Mouse (Mus musculus) liver, embryonic 12.5 days (tissue): ENCODE data around the gene Cib1. TPM values are rescaled to one million over a fixed set of nuclear protein-coding genes. Genes with fewer than 3 reads are reported as not detected.
A peak's percentile ranks its signal among the peaks of the same experiment; 100 is the strongest.

Experiments used
- ATAC-seq: fragments of 200-750 bp; cut with Nextera tagmentation; 2 replicates; pipeline ENCODE4 v1.8.0; 2017; ENCODE audit warnings: moderate number of reproducible peaks, mild to moderate bottlenecking, moderate library complexity
- H3K27ac ChIP-seq: fragments of 300-500 bp; sonication (generic); 2 replicates; pipeline ENCODE4 v1.5.1; 2016; ENCODE audit warnings: mild to moderate bottlenecking
- H3K27me3 ChIP-seq: fragments of 300-500 bp; sonication (generic); replicated peaks from 2 replicates; pipeline ENCODE4 v1.6.1; 2016; ENCODE audit warnings: mild to moderate bottlenecking, moderate library complexity
- H3K36me3 ChIP-seq: fragments of 300-500 bp; sonication (generic); 2 replicates; pipeline ENCODE4 v1.6.1; 2016; ENCODE audit warnings: mild to moderate bottlenecking, moderate library complexity
- H3K4me1 ChIP-seq: fragments of 300-500 bp; sonication (generic); 2 replicates; pipeline ENCODE4 v1.6.1; 2016
- H3K4me2 ChIP-seq: fragments of 300-500 bp; sonication (generic); 2 replicates; pipeline ENCODE4 v1.6.1; 2016; ENCODE audit warnings: mild to moderate bottlenecking, moderate library complexity
- H3K4me3 ChIP-seq: fragments of 300-500 bp; sonication (generic); 2 replicates; pipeline ENCODE4 v1.5.1; 2016; ENCODE audit warnings: mild to moderate bottlenecking, moderate library complexity
- H3K9ac ChIP-seq: fragments of 300-500 bp; sonication (generic); 2 replicates; pipeline ENCODE4 v1.6.1; 2016; ENCODE audit warnings: mild to moderate bottlenecking, moderate library complexity
- H3K9me3 ChIP-seq: fragments of 300-500 bp; sonication (generic); replicated peaks from 2 replicates; pipeline ENCODE4 v1.6.1; 2016; ENCODE audit warnings: mild to moderate bottlenecking, moderate library complexity
- WGBS: fragments of 180-500 bp; shearing (Covaris S2); methylation state at CpG from one replicate; pipeline ENCODE4 v1.1.7; 2016; ENCODE audit not compliant: insufficient replicate concordance; 5-methylcytosine and 5-hydroxymethylcytosine counted together
- polyA plus RNA-seq: library from polyadenylated mRNA; unstranded; fragments of >200 nt; fragmentation: Nextera tagmentation; extraction: Ambion mirVana; gene quantifications from 2 replicates; pipeline ENCODE4 v1.2.1, GENCODE M21; 2016

The Cib1 gene
- polyA plus RNA-seq, 1 experiment from 2014 or later, result 97.5 TPM

DNA sequence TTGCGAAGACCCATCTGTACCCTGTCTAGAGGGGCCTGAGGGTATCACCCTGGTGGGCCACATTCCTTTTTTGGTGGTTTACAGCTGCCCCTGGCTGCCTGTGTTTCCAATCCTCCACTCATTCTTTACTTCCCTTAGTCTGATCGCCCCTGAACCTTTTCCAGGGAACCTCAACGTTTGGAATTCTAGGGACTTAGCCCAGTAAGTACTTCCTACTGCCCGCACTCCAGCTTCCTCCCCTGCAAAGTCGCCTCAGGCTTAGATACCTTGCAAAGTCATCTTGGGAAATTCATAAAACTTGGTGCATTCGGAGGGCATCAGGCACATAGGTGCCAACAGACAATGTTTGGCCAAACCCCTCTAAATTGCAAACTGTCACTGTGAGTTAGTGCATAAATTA, 33.3 kb downstream of the Cib1 start:
- 25% methylated on average over 6 of the region's 6 CpGs for WGBS
- H3K4me1 ChIP-seq, result peaks cover 90% of the 10 kb centered on the region
- H3K4me2 ChIP-seq, result peak overlapping the region; percentile 87

DNA sequence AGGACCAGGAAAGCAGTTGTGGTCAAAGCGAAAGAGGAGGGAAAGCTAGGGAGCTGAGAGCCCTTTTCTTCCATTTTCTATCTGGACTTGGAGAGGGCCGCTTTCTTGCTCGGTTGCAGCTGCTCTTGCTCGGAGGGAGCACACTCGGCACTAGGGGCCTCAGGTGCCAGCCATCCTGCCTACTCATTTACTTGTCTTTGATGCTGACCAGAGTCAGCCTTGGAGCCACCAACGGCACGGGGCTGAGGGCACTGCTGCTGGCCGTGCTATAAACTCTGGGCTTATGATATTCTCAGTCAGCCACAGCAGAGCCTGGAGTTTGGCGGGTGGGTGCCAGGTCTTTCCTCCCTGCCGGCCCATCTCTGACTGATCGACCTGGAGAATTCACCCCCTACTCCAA, 33.8 kb downstream of the Cib1 start:
- Histone ChIP-seq H3K27me3 (no peaks in the 10 kb centered on the region), H3K4me3 (peak overlapping the region; percentile 92), H3K9ac (peak overlapping the region; percentile 97), H3K9me3 (no peaks in the 10 kb centered on the region), H3K4me2 (peak overlapping the region; percentile 87), H3K36me3 (peaks cover 41% of the 10 kb centered on the region), H3K27ac (peak overlapping the region; percentile 93), H3K4me1 (peaks cover 90% of the 10 kb centered on the region)
- ATAC-seq, result peak; percentile 36; the same call in 1 of the 2 replicates
- WGBS, result 2% methylated on average over 11 of the region's 11 CpGs

More for the DNA sequence above, 33.3 kb downstream of the Cib1 start:
- H3K27me3 ChIP-seq, result no peaks in the 10 kb centered on the region
- H3K4me3 ChIP-seq, result peak overlapping the region; percentile 92
- H3K36me3 ChIP-seq, result peaks cover 45% of the 10 kb centered on the region
- peak overlapping the region; percentile 97 for H3K9ac ChIP-seq
- ATAC-seq, result no peak
- H3K9me3 ChIP-seq, result no peaks in the 10 kb centered on the region
- H3K27ac ChIP-seq, result peak overlapping the region; percentile 93

DNA sequence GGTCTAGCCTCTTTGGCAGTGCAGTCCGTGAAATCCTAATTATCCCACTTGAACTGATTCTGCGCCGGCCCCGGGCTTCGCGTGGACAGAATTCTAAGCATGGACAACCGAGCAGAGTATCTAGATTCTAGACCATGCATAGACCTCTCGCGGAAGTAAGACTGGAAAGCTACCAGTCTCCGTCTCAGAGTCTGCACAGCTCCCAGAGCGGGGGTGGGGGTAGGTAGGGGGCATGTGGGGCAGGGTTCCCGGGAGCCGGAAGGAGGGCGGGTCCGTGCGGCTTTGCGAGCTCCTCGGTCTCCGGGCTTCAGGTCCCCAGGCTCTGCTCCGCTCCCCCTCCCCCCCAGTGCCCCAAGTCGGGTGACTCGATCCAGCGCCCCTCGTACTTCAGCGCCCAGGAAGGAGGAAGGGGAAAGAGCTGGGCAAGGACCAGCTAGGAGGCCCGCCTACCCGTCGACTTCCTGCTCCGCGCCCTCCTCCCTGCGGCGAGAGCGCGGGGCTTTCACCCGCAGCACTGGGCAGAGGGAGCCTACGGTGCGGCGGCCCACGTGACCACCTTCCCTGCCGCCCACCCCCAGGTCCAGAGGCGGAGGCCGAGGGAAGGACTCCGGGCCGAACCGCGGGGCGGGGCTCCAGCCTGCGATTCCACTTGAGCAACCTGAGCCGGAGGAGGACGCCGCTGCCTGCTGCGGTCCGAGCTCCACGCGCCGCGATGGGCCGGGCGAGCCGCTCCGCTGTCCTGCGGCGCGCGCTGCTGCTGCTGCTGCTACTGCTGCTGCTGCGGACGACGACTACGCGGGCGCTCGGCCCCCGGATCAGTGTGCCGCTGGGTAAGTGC, 34.5 kb downstream of the Cib1 start:
- Histone ChIP-seq H3K9ac (peak overlapping the region; percentile 97), H3K4me1 (peaks cover 90% of the 10 kb centered on the region), H3K9me3 (no peaks in the 10 kb centered on the region), H3K4me2 (peak overlapping the region; percentile 87), H3K27ac (peak overlapping the region; percentile 93), H3K27me3 (no peaks in the 10 kb centered on the region), H3K36me3 (peaks cover 35% of the 10 kb centered on the region), H3K4me3 (peak overlapping the region; percentile 92)
- WGBS, result under 1% methylated on average over 72 of the region's 74 CpGs
- ATAC-seq, result peak; percentile 76

DNA sequence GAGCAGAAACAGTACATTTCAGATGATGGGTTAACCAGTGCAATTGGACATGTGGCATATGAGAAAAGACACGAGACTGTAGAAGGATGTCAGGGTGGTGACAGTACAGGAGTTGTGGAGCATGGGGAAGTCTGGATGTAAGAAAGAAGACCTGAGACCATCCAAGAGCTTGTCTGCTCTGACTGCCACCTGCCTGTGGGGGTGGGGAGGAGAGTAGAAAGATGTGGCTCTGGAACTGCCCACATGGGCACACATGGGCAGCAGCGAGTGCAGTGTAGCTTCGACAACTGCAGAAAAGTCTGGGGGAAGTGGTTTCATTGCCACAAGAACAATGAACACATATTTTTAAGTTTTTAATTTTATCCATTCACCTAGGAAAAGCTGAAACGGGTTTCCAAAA, 35.2 kb downstream of the Cib1 start:
- Histone ChIP-seq H3K4me2 (peak overlapping the region; percentile 87), H3K4me3 (peak overlapping the region; percentile 92), H3K4me1 (peaks cover 90% of the 10 kb centered on the region), H3K9ac (peak overlapping the region; percentile 97), H3K27me3 (no peaks in the 10 kb centered on the region), H3K9me3 (no peaks in the 10 kb centered on the region), H3K36me3 (peaks cover 27% of the 10 kb centered on the region), H3K27ac (peak overlapping the region; percentile 93)
- no peak for ATAC-seq
- WGBS, result 18% methylated on average over 4 of the region's 4 CpGs

DNA sequence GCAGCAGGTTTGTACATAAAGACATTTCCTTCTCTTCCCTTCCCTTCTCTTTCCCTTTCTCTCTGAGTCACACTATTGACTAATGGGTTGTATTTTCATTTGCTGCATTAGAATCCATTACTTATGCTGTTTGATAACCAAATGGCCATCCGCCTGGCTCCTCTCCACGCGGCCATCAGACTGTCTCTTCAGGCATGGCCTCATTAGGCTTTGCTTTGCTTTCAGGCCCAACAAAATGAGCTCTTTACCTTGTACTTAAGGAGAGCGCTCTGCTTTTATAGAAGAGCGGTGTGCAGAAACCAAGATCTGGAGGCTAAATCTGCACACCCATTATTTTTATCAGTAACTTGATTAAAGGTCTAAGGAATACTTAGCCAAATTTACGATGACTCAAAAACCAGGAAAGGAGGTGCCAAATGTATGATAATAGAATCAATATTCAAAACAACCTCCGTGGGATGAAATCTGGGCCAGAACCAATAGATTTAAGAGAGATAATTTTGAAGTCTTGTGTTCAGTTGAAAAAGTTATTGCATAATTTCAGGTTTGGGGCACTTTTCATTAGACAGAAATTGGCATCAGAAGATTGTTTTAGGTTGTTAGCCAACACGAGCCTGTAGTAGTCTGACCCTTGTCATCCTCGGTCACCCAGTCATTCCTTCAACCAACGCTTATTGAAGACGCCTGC, 36.9 kb downstream of the Cib1 start:
- no peak for ATAC-seq
- H3K36me3 ChIP-seq, result peaks cover 10% of the 10 kb centered on the region; the same call in 1 of the 2 replicates
- H3K9me3 ChIP-seq, result no peaks in the 10 kb centered on the region
- H3K27ac ChIP-seq, result peak overlapping the region; percentile 78
- 0 out of 2 replicates have a peak overlapping the region, but pooled peaks have one; percentile 39 for H3K9ac ChIP-seq
- no peaks in the 10 kb centered on the region for H3K27me3 ChIP-seq
- peak overlapping the region; percentile 33 for H3K4me2 ChIP-seq
- 82% methylated on average over 10 of the region's 11 CpGs for WGBS
- no peak overlapping the region for H3K4me3 ChIP-seq
- H3K4me1 ChIP-seq, result peaks cover 90% of the 10 kb centered on the region

DNA sequence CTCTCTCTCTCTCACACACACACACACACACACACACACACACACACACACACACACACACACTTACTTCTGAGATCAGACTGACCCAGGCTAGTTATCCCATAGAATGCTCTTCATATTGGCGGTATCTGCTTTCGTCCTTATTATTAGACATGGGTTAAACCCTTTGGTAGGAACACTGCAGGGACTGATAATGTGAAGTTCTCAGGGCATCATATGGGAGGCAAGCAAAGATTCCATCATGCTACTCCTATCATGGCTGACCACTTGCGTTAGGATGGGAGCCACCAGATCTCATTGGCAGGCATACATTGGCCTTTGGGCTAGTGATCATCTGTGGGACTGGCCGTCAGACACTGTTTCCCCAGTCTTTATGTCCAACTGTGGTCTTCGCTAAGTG, 37.5 kb downstream of the Cib1 start:
- H3K27ac ChIP-seq, result peak overlapping the region; percentile 78
- peak; percentile 30; the same call in 1 of the 2 replicates for ATAC-seq
- peak overlapping the region; percentile 33 for H3K4me2 ChIP-seq
- no peaks in the 10 kb centered on the region for H3K9me3 ChIP-seq
- peaks cover 87% of the 10 kb centered on the region for H3K4me1 ChIP-seq
- H3K4me3 ChIP-seq, result no peak overlapping the region
- WGBS, result 50% methylated on average over 5 of the region's 5 CpGs
- H3K36me3 ChIP-seq, result peaks cover 5% of the 10 kb centered on the region; the same call in 1 of the 2 replicates
- no peaks in the 10 kb centered on the region for H3K27me3 ChIP-seq
- H3K9ac ChIP-seq, result peak overlapping the region; percentile 39; the same call in 1 of the 2 replicates

DNA sequence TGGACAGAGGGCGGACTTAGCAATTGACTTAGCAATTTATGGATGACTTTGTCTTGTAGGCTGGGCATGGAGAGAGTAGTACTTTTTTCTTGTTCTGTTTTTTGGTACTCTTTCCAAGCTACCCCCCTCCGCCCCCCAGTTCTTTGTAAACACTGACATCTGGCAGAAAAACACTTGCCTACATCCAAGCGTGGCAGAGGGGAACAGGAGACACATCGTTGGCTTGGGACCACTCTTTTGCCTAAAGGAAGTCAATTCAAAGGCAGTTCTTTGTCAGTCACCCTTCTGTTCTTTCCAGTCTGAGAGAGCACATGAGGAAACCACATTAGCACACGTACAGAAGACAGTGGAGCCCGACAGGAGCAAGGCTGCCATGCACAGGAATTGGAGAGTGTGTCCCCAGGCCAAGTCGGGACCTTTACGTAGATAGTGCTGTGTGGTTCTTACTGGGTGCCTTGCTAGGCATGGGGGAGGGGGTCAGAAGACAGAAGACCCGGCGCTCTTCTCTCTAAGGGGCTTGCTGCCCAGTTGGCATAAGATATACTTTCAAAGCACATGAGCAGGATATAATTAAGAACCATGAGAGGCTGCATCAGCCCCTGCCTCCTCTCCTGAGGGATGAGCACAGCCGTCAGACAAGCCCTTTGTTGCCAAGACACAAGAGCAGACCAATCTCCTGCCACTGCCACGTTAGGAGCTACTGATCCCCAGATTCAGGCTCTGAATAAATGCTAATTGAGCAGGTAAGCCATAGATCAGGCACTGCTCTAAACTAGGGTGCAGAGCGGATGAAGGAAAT, 38.5 kb downstream of the Cib1 start:
- H3K27ac ChIP-seq, result peak overlapping the region; percentile 78
- no peak overlapping the region for H3K4me3 ChIP-seq
- H3K9ac ChIP-seq, result peak overlapping the region; percentile 43; the same call in 1 of the 2 replicates
- no peaks in the 10 kb centered on the region for H3K27me3 ChIP-seq
- no peaks in the 10 kb centered on the region for H3K36me3 ChIP-seq
- no peak for ATAC-seq
- H3K9me3 ChIP-seq, result no peaks in the 10 kb centered on the region
- 71% methylated on average over 13 of the region's 13 CpGs for WGBS
- H3K4me2 ChIP-seq, result no peak overlapping the region
- H3K4me1 ChIP-seq, result peaks cover 86% of the 10 kb centered on the region

DNA sequence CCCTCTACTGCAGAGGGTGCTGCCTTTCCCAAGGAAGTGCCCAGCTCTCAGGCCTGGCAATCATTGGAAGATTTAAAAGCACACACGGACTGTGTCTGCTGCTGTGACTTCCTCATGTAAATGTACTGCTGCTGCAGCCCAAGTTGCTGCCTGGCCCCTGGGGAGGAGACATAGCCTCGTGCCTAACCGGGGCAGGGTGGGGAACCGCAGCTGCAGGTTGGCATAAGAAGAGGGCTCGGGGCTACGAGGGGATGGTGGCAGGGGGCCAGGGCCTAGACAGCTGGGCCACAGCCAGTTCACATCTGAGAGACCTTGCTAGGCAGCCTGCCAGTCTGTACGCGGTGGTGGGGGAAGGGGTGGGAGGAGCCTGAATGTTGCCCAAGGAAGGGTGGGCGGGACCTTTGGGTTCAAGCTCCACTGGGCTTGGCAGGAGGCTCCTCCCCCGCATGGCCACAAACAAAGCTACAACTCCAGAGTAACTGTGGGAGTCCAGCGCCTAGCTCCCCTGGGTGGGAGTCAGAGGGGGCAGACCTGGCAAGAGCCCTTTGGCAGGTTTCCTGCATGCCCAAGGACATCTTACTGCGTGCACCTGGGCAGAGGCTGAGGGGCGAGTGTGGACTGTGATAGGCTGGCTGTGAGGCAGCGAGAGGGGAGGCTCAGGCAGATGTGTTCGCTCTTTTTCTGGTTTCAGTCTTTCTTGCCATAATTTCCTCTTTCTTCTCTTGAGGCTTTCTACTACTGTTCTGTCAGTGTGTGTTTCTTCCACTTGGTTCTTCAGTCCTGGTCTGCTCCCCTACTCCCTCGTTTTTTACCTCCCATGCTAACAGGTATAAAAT, 40.2 kb downstream of the Cib1 start:
- no peaks in the 10 kb centered on the region for H3K9me3 ChIP-seq
- peaks cover 95% of the 10 kb centered on the region for H3K4me1 ChIP-seq
- peak; percentile 86 for ATAC-seq
- peak overlapping the region; percentile 53 for H3K4me3 ChIP-seq
- peaks cover 12% of the 10 kb centered on the region for H3K27me3 ChIP-seq
- H3K27ac ChIP-seq, result peak overlapping the region; percentile 87
- 10% methylated on average over 14 of the region's 16 CpGs for WGBS
- peak overlapping the region; percentile 71 for H3K9ac ChIP-seq
- no peaks in the 10 kb centered on the region for H3K36me3 ChIP-seq
- H3K4me2 ChIP-seq, result peak overlapping the region; percentile 84

DNA sequence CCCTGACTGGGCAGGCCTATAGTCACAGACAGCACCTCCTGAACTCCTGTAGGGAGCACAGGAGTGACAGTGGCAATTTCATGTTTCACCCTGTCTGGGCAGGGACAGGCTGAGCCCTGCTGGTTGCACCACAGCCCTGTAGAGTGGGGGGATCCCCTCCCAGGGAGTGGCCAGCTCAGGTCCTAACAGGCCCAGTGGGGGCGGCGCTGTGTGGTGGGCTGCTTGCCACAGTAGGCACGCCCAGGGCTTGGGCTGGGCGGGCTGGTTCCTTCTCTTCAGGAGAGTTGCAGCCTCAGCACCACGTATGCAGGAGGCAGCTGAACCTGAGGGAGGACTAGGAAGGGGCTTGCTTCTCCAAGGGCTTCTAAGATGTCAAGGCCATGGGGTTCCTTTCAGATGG, 41.2 kb downstream of the Cib1 start:
- Histone ChIP-seq H3K9me3 (no peaks in the 10 kb centered on the region), H3K4me1 (peaks cover 96% of the 10 kb centered on the region), H3K27ac (peak overlapping the region; percentile 87), H3K27me3 (peaks cover 14% of the 10 kb centered on the region), H3K36me3 (no peaks in the 10 kb centered on the region), H3K4me3 (no peak overlapping the region), H3K4me2 (peak overlapping the region; percentile 84), H3K9ac (peak overlapping the region; percentile 49)
- WGBS, result 36% methylated on average over 5 of the region's 5 CpGs
- ATAC-seq, result peak; percentile 30

DNA sequence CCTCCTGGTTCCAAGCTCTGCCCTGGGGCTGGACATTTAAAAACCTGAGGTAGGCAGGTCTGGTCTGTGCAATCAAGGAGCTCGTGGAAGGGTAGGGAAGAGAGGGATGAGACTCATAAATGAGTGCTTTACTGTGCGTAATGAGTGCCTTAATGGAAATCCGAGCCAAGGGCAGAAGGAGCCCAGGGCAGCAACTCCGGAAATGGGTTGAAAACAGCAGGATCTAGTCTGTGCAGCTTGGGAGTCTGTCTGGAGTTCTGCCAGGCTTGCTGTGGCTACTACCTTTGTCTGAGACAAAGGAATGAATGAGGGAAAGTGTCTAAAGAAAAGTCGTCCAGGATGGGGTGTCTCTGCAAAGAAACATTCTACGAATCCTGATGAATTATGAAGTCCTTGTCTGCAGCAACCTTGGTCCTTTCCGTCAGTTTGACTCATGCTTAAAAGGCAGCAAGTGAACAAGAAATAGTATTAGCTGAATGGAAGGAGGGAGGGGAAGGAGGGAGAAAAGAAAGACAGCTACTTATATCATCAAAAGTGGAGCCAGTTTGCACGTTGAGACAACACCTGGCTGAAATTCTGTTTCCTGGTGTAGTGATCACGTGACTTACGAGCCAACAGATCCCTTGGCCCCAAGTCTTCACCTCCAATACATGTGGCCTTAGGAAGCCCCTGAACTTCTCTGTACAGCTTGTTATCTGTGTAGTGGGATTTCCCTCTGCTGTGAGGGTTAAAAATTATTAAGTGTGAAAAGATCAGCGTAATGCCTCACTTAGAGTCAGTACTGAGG, 43.3 kb downstream of the Cib1 start:
- Histone ChIP-seq H3K27me3 (peaks cover 14% of the 10 kb centered on the region), H3K27ac (no peak overlapping the region), H3K9me3 (no peaks in the 10 kb centered on the region), H3K4me3 (no peak overlapping the region), H3K4me1 (peaks cover 95% of the 10 kb centered on the region), H3K9ac (no peak overlapping the region), H3K4me2 (no peak overlapping the region), H3K36me3 (no peaks in the 10 kb centered on the region)
- 66% methylated on average over 11 of the region's 11 CpGs for whole genome bisulfite sequencing
- ATAC-seq, result no peak
